Comparison of ENCODE assay signal across 27 mouse cellular contexts in the genomic region with DNA sequence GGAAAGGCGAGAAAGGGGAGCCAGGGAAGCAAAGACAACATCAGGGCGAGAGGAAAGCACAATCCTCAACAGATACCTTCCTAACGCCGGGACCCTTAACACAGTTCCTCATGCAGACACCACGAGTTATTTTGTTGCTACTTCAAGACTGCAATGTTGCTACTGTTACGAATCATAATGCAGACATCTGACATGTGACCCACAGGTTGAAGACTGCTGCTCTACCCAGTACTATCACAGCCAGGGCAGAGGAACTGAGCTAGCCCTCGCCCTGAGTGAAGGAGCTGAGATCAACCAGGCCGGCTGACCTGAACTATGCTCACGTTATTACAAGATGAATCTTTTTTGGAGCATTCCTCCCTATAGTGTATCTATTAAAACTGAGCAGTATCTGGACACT. TPM values are rescaled to one million over a fixed set of nuclear protein-coding genes. Genes with fewer than 3 reads are reported as not detected.
DNase-seq lines count a peak whose midpoint lies in the region; ATAC-seq and TF ChIP-seq lines count a peak whose summit lies in the region.
"Had no signal": no experiment of that assay in that cellular context is flagged by ENCODE, and none has a peak within 500 bp of the region (broad histone marks: within the 10 kb centered on the region; RNA-seq: fewer than 3 reads in every experiment).

No protein-coding gene starts in this region.

- intact Hi-C loops in heart, postnatal 36 days (cut with DNase I): loop anchor here (10.0 kb wide), 1 partner anchor 316 kb away; a partner anchor contains a TSS

- no peak for TF ChIP-seq POLR2A in myocyte (IDR thresholded peaks at IDR 0.05; ENCODE audit: insufficient read length, low read depth)

- H3K4me3 ChIP-seq in lung, embryonic 15.5 days: no peak overlapping the region
- H3K4me3 ChIP-seq in myocyte: no peak overlapping the region
- H3K4me3 ChIP-seq: embryonic facial prominence, embryonic 10.5 days; embryonic facial prominence, embryonic 12.5 days; forebrain, embryonic 13.5 days; forebrain, embryonic 15.5 days had no signal

- no peaks in the 10 kb centered on the region for H3K79me2 ChIP-seq in myocyte (ENCODE audit: control insufficient read depth, insufficient read depth)

- WGBS in lung, embryonic 15.5 days: 69% methylated on average over 9 of the region's 9 CpGs

- H3ac ChIP-seq in myocyte (ENCODE audit: control insufficient read depth, insufficient read length): no peak overlapping the region

- DNase-seq in heart, adult 11 months: peak; percentile 67
- no peak for DNase-seq in heart, postnatal 36 days
- DNase-seq in lung, postnatal 25 days (ENCODE audit: low spot score): no peak
- DNase-seq: adrenal gland, adult 8-10 months; adrenal gland, postnatal 14 days; adrenal gland, postnatal 36 days; B cell, adult 2 months; cerebellum, adult 11-12 months; cerebellum, adult 2 months; cerebellum, adult 9-10 months; cerebellum, postnatal 10 days; cerebellum, postnatal 25 days had no signal

- H3K36me3 ChIP-seq in lung, embryonic 15.5 days: peaks cover 5% of the 10 kb centered on the region
- H3K36me3 ChIP-seq in myocyte (ENCODE audit: control insufficient read depth, insufficient read depth): peaks cover 9% of the 10 kb centered on the region

- 0 out of 2 replicates have a peak, but pooled peaks have one; percentile 14 for ATAC-seq in lung, embryonic 15.5 days (ENCODE audit: borderline replicate concordance, extremely low read depth, low FRiP score, low TSS enrichment)
- ATAC-seq: activated CD4-positive, CD25-positive, alpha-beta regulatory T cell, adult 4 months; CD4-positive, CD25-positive, alpha-beta regulatory T cell, adult 4 months; forebrain, embryonic 13.5 days; forebrain, embryonic 15.5 days; Patski had no signal

- H3K9ac ChIP-seq in lung, embryonic 15.5 days: no peak overlapping the region
- H3K9ac ChIP-seq: embryonic facial prominence, embryonic 12.5 days; forebrain, embryonic 13.5 days; forebrain, embryonic 15.5 days had no signal

- H3K4me1 ChIP-seq in lung, embryonic 15.5 days: no peaks in the 10 kb centered on the region
- H3K4me1 ChIP-seq: embryonic facial prominence, embryonic 10.5 days; embryonic facial prominence, embryonic 12.5 days; forebrain, embryonic 13.5 days; forebrain, embryonic 15.5 days had no signal

- H3K27ac ChIP-seq in lung, embryonic 15.5 days: no peak overlapping the region
- H3K27ac ChIP-seq: embryonic facial prominence, embryonic 10.5 days; embryonic facial prominence, embryonic 12.5 days; forebrain, embryonic 13.5 days; forebrain, embryonic 15.5 days had no signal

- no peaks in the 10 kb centered on the region for H3K9me3 ChIP-seq in lung, embryonic 15.5 days
- H3K9me3 ChIP-seq: embryonic facial prominence, embryonic 10.5 days; embryonic facial prominence, embryonic 12.5 days; forebrain, embryonic 13.5 days; forebrain, embryonic 15.5 days; G1E had no signal

- no peaks in the 10 kb centered on the region for H3K27me3 ChIP-seq in lung, embryonic 15.5 days
- H3K27me3 ChIP-seq in myocyte (ENCODE audit: control insufficient read depth, insufficient read depth, insufficient read length): no peaks in the 10 kb centered on the region
- H3K27me3 ChIP-seq: CH12.LX; embryonic facial prominence, embryonic 12.5 days; forebrain, embryonic 13.5 days; forebrain, embryonic 15.5 days; Patski had no signal

- H3K4me2 ChIP-seq in lung, embryonic 15.5 days: no peak overlapping the region
- H3K4me2 ChIP-seq in myocyte (ENCODE audit: low read depth): no peak overlapping the region
- H3K4me2 ChIP-seq: embryonic facial prominence, embryonic 12.5 days; forebrain, embryonic 13.5 days; forebrain, embryonic 15.5 days had no signal

TF ChIP-seq in myocyte, 11 proteins besides CTCF, POLR2A, EP300 and RAD21:
- no peak for TF ChIP-seq CEBPB (IDR thresholded peaks at IDR 0.05; ENCODE audit: insufficient read depth, poor library complexity, severe bottlenecking)
- peak; percentile 63 for TF ChIP-seq POLR2AphosphoS2 (IDR thresholded peaks at IDR 0.05; ENCODE audit: insufficient read length, low read depth)

RNA-seq across cellular contexts. Expression of a gene that starts 28.3 kb away (rescaled TPM):
- 10 to 100 TPM; 12.8 to 15.3 TPM for total RNA-seq in heart, postnatal 36 days (2021)
- polyA plus RNA-seq in lung, embryonic 15.5 days (2015; fragmentation: Nextera tagmentation; extraction: Ambion mirVana): 13.2 and 13.3 TPM in 2 replicates
- 3.6 TPM for polyA plus RNA-seq in myocyte (2012; fragmentation: generic; extraction: Trizol)

RNA-seq across cellular contexts. Expression of a gene that starts 59.9 kb away (rescaled TPM):
- total RNA-seq in heart, postnatal 36 days (2021): not detected
- polyA plus RNA-seq in lung, embryonic 15.5 days (2015; fragmentation: Nextera tagmentation; extraction: Ambion mirVana): not detected in 2 replicates
- not detected for polyA plus RNA-seq in myocyte (2012; fragmentation: generic; extraction: Trizol)
- total RNA-seq: adrenal gland, adult 18-20 months; adrenal gland, adult 8-10 months; adrenal gland, postnatal 14 days; adrenal gland, postnatal 36 days; CH12.LX; G1E had no signal
- polyA plus RNA-seq: activated CD4-positive, CD25-positive, alpha-beta regulatory T cell, adult 4 months; CD4-positive, CD25-positive, alpha-beta regulatory T cell, adult 4 months; cerebellum, adult 2 months; cortical plate, adult 2 months; embryonic facial prominence, embryonic 10.5 days; embryonic facial prominence, embryonic 12.5 days; embryonic facial prominence, embryonic 14.5 days; forebrain, embryonic 11.5 days; forebrain, embryonic 13.5 days; G1E had no signal
